Mouse (Mus musculus) WW6 (cell line): ENCODE measurements around the gene Katnal1.

Experiments
- DNase-seq: peaks from one replicate; pipeline ENCODE4 v3.0.0-alpha.2; 2013; ENCODE audit warnings: low read depth, low spot score

The Katnal1 gene

GRCm38 (mm10) chr5:148954314-148955060 lies 25.4 kb upstream of the Katnal1 start:
- no peak for DNase-seq

- no peak for DNase-seq
Measured at GRCm38 (mm10) chr5:148953098-148953497, 24.0 kb upstream of the Katnal1 start.

- no peak for DNase-seq
Measured at GRCm38 (mm10) chr5:148952419-148952818, 23.3 kb upstream of the Katnal1 start.

- DNase-seq: no peak
Measured at GRCm38 (mm10) chr5:148951360-148951759, 22.2 kb upstream of the Katnal1 start.

GRCm38 (mm10) chr5:148950064-148950463 lies 20.9 kb upstream of the Katnal1 start:
- DNase-seq: no peak

- DNase-seq: no peak
Measured at GRCm38 (mm10) chr5:148948577-148948976, 19.5 kb upstream of the Katnal1 start.

- DNase-seq: no peak
Measured at GRCm38 (mm10) chr5:148947412-148947811, 18.3 kb upstream of the Katnal1 start.

- no peak for DNase-seq
Measured at GRCm38 (mm10) chr5:148946787-148947186, 17.7 kb upstream of the Katnal1 start.

GRCm38 (mm10) chr5:148945735-148946134 lies 16.6 kb upstream of the Katnal1 start:
- DNase-seq: no peak

- no peak for DNase-seq
Measured at GRCm38 (mm10) chr5:148944024-148944423, 14.9 kb upstream of the Katnal1 start.

- DNase-seq: no peak
Measured at GRCm38 (mm10) chr5:148943444-148943843, 14.3 kb upstream of the Katnal1 start.

- DNase-seq: no peak
Measured at GRCm38 (mm10) chr5:148942957-148943356, 13.8 kb upstream of the Katnal1 start.

- no peak for DNase-seq
Measured at GRCm38 (mm10) chr5:148942305-148942704, 13.2 kb upstream of the Katnal1 start.

- DNase-seq: no peak
Measured at GRCm38 (mm10) chr5:148941867-148942266, 12.7 kb upstream of the Katnal1 start.

- no peak for DNase-seq
Measured at GRCm38 (mm10) chr5:148939948-148940382, 10.8 kb upstream of the Katnal1 start.

GRCm38 (mm10) chr5:148936516-148936951 lies 7.4 kb upstream of the Katnal1 start:
- DNase-seq: no peak

- DNase-seq: no peak
Measured at GRCm38 (mm10) chr5:148935871-148936270, 6.8 kb upstream of the Katnal1 start.

- no peak for DNase-seq
Measured at GRCm38 (mm10) chr5:148935071-148935821, 6.1 kb upstream of the Katnal1 start.

GRCm38 (mm10) chr5:148934457-148934856 lies 5.3 kb upstream of the Katnal1 start:
- DNase-seq: no peak

GRCm38 (mm10) chr5:148933767-148934166 lies 4.6 kb upstream of the Katnal1 start:
- no peak for DNase-seq

- DNase-seq: no peak
Measured at GRCm38 (mm10) chr5:148931301-148931700, 2.2 kb upstream of the Katnal1 start.

- DNase-seq: peak; percentile 86
Measured at GRCm38 (mm10) chr5:148928382-148929115, 571 bp downstream of the Katnal1 start.
